Mouse (Mus musculus) small intestine, adult 2 months (tissue): ENCODE data around the gene Sall4. TPM values are rescaled to one million over a fixed set of nuclear protein-coding genes. Genes with fewer than 3 reads are reported as not detected.

Source experiments
- H3K27ac ChIP-seq: fragments of 200-500 bp; 2 replicates; pipeline ENCODE4 v1.5.1; 2012; ENCODE audit warnings: low read depth, low read length, control low read depth, inconsistent platforms; ENCODE audit not compliant: insufficient read depth
- H3K27me3 ChIP-seq: fragments of 200-500 bp; 2 replicates; pipeline ENCODE4 v1.6.1; 2012; ENCODE audit warnings: mild to moderate bottlenecking, moderate library complexity, low read length, inconsistent platforms; ENCODE audit not compliant: control insufficient read depth, insufficient read depth
- H3K36me3 ChIP-seq: fragments of 200-500 bp; 2 replicates; pipeline ENCODE4 v1.6.1; 2012; ENCODE audit warnings: mild to moderate bottlenecking, low read length, control low read depth, inconsistent platforms; ENCODE audit not compliant: control insufficient read depth, insufficient read depth
- H3K4me1 ChIP-seq: fragments of 200-500 bp; 2 replicates; pipeline ENCODE4 v1.6.1; 2012; ENCODE audit warnings: low read length, inconsistent platforms, mixed read lengths; ENCODE audit not compliant: control insufficient read depth, insufficient read depth, insufficient read length
- H3K4me3 ChIP-seq: fragments of 200-500 bp; 2 replicates; pipeline ENCODE4 v1.5.1; 2012; ENCODE audit warnings: low read depth, mild to moderate bottlenecking, control low read depth, inconsistent platforms, low read length, moderate library complexity
- CTCF ChIP-seq: fragments of 200-500 bp; IDR thresholded peaks from 2 replicates; pipeline ENCODE4 v1.5.1; 2012; ENCODE audit warnings: low read depth, mild to moderate bottlenecking, control low read depth, inconsistent platforms, low read length, moderate library complexity, mixed read lengths; ENCODE audit not compliant: insufficient replicate concordance, insufficient read length; ENCODE audit errors: extremely low read depth
- POLR2A ChIP-seq: fragments of 200-500 bp; IDR thresholded peaks from 2 replicates; pipeline ENCODE4 v1.6.1; 2012; ENCODE audit warnings: low read depth, mild to moderate bottlenecking, control low read depth, inconsistent platforms, low read length, moderate library complexity
- WGBS: fragments of 180-500 bp; shearing (Covaris S2); methylation state at CpG from one replicate; pipeline ENCODE4 v1.1.7; 2018; 5-methylcytosine and 5-hydroxymethylcytosine counted together
- polyA plus RNA-seq: library from polyadenylated mRNA; depleted of rRNA; stranded (reverse); fragments of >200 nt; gene quantifications from 2 replicates; pipeline ENCODE4 v1.2.3, GENCODE M21; 2012; rRNA removed

Gene Sall4
- polyA plus RNA-seq, 1 experiment = 0.13 TPM

DNA sequence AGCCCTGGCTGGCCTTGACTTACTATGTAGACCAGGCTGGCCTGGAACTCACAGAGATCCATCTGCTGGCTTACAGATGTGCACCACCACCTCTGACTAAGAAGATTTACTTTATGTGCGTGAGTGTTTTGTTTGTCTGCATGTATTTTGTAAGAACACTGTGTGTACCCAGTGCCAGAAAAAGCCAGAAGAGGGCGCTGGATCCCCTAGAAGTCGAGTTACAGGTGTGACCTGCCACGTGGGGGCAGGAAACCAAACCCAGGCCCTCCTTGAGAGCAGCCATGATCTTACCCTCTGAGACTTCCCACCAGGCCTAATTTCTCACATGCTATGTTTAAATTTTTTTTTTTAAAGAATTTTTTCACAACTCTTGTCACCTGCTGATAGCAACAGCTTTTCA is 48.0 kb downstream of the Sall4 start:
- H3K27me3 ChIP-seq = no peaks in the 10 kb centered on the region
- no peak overlapping the region for H3K4me3 ChIP-seq
- peaks cover 11% of the 10 kb centered on the region for H3K4me1 ChIP-seq
- H3K27ac ChIP-seq = no peak overlapping the region
- H3K36me3 ChIP-seq = no peaks in the 10 kb centered on the region
- WGBS = 80% methylated on average over 4 of the region's 4 CpGs
- TF ChIP-seq CTCF (no peak), POLR2A (no peak)

DNA sequence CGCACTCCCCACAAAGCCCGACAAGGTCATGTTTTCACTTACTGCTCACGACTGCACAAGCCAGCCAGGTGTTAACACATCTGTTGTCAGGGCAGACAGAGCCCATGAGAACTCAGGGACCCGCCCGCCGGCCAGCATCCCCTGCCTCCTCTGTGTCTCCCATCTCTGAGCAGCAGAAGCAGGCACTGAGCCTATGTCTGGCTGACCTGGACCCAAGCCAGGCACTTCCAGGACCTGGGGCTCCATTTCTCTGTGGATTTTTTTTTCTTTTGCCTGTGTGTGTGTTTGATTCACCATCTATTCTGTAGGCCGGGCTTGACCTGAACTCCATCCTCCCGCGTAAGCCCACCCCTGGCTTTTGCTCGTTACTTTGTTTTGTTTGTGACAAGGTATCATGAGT is 49.0 kb downstream of the Sall4 start:
- WGBS = 82% methylated on average over 10 of the region's 10 CpGs
- Histone ChIP-seq H3K27ac (no peak overlapping the region), H3K27me3 (no peaks in the 10 kb centered on the region), H3K36me3 (no peaks in the 10 kb centered on the region), H3K4me3 (no peak overlapping the region), H3K4me1 (peaks cover 10% of the 10 kb centered on the region)
- TF ChIP-seq CTCF (no peak), POLR2A (no peak)

- no peak for TF ChIP-seq POLR2A
- no peak for TF ChIP-seq CTCF
- H3K36me3 ChIP-seq = no peaks in the 10 kb centered on the region
- H3K4me1 ChIP-seq = peaks cover 8% of the 10 kb centered on the region
- 85% methylated on average over 2 of the region's 2 CpGs for WGBS
- no peak overlapping the region for H3K4me3 ChIP-seq
- H3K27ac ChIP-seq = no peak overlapping the region
- H3K27me3 ChIP-seq = no peaks in the 10 kb centered on the region
These were observed 49.5 kb downstream of the Sall4 start for GRCm38 (mm10) chr2:168718267-168718666.

GRCm38 (mm10) chr2:168712199-168713176 is 55.3 kb downstream of the Sall4 start:
- TF ChIP-seq CTCF = no peak
- no peak for TF ChIP-seq POLR2A
- Histone ChIP-seq H3K36me3 (peaks cover 17% of the 10 kb centered on the region), H3K4me1 (0 out of 2 replicates have a peak, but pooled peaks cover 3% of the 10 kb centered on the region), H3K4me3 (no peak overlapping the region), H3K27ac (no peak overlapping the region), H3K27me3 (no peaks in the 10 kb centered on the region)
- WGBS = 80% methylated on average over 20 of the region's 20 CpGs

DNA sequence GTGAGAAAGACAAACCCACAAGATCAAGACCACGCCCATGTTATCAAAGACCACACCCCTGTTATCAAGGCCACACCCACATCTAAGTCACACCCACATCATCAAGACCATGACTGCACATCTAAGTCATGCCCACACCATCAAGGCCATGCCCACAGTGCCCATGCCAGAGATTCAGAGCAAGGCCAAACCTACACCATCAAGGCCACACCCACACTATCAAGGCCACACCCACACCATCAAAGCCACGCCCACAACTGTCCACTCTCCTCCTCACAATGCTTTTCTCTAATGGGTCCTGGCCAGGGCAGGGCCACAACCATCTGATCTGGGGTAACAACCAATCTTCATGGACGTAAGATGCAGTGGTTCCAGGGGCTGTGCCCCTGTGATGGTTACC is 56.8 kb downstream of the Sall4 start:
- no peak for TF ChIP-seq CTCF
- no peak for TF ChIP-seq POLR2A
- Histone ChIP-seq H3K27me3 (no peaks in the 10 kb centered on the region), H3K27ac (no peak overlapping the region), H3K4me3 (no peak overlapping the region), H3K36me3 (peaks cover 25% of the 10 kb centered on the region), H3K4me1 (0 out of 2 replicates have a peak, but pooled peaks cover 3% of the 10 kb centered on the region)
- 63% methylated on average over 3 of the region's 3 CpGs for WGBS

DNA sequence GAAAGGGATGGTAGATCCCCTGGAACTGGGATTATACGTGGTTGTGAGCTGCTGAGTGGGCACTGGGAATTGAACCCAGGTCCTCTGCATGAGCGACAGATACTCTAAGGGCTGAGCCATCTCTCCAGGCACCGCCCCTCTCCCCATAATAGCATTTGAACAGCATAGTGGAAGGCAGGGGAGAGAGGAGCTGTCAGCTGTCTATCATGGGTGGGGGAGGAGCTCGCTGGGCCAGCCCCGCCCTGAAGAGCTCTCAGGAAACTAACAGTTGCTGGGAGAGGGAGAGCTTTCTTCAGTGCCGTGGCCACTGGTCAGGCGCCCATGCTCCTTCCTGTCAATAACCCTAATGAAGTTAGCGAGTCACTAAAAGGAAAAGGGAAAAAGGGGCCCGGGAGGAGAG is 60.0 kb downstream of the Sall4 start:
- no peak for TF ChIP-seq CTCF
- TF ChIP-seq POLR2A = no peak
- H3K27me3 ChIP-seq = no peaks in the 10 kb centered on the region
- 81% methylated on average over 9 of the region's 9 CpGs for WGBS
- no peak overlapping the region for H3K4me3 ChIP-seq
- no peak overlapping the region for H3K27ac ChIP-seq
- peaks cover 47% of the 10 kb centered on the region for H3K36me3 ChIP-seq
- 0 out of 2 replicates have a peak, but pooled peaks cover 3% of the 10 kb centered on the region for H3K4me1 ChIP-seq

GRCm38 (mm10) chr2:168702266-168702665 is 65.5 kb downstream of the Sall4 start:
- TF ChIP-seq CTCF (no peak), POLR2A (no peak)
- no peak overlapping the region for H3K4me3 ChIP-seq
- H3K27ac ChIP-seq = no peak overlapping the region
- peaks cover 50% of the 10 kb centered on the region for H3K36me3 ChIP-seq
- H3K27me3 ChIP-seq = no peaks in the 10 kb centered on the region
- H3K4me1 ChIP-seq = no peaks in the 10 kb centered on the region
- WGBS = 77% methylated on average over 13 of the region's 13 CpGs

Other genes with a start within 250 kb of the Sall4 start
- 3.9 and 4.3 TPM in 2 replicates for gene Nfatc2, start 166.3 kb downstream of the Sall4 start, polyA plus RNA-seq
- gene Atp9a, start 25.5 kb downstream of the Sall4 start, polyA plus RNA-seq = 78.3 and 196 TPM in 2 replicates
- 16.2 and 24.1 TPM in 2 replicates for gene Zfp64, start 187.6 kb upstream of the Sall4 start, polyA plus RNA-seq